Mouse (Mus musculus) MEL (cell line): ENCODE data around the gene Olfr10.

ENCODE experiments used
- CHD2 ChIP-seq: IDR thresholded peaks from 2 replicates; pipeline ENCODE4 v1.6.1; 2011; ENCODE audit warnings: low read length, improper control_type of control experiment
- CTCF ChIP-seq, 3 experiments: IDR thresholded peaks in 2 of 3; conservative IDR thresholded peaks in 1 of 3; 2 replicates each; pipeline ENCODE4 v1.5.1; 2011 to 2012; ENCODE audit warnings: low read length in 3 of 3, low read depth in 2 of 3, mild to moderate bottlenecking in 2 of 3, improper control_type of control experiment in 1 of 3, inconsistent platforms in 1 of 3, mixed read lengths in 1 of 3, moderate library complexity in 1 of 3; ENCODE audit not compliant: control insufficient read depth in 1 of 3, insufficient read depth in 1 of 3, poor library complexity in 1 of 3, severe bottlenecking in 1 of 3
- MAFK ChIP-seq: IDR thresholded peaks from 2 replicates; pipeline ENCODE4 v1.6.1; 2011; ENCODE audit warnings: low read depth, mild to moderate bottlenecking, low read length, improper control_type of control experiment, borderline replicate concordance
- POLR2A ChIP-seq, 2 experiments: IDR thresholded peaks; 2 replicates each; pipeline ENCODE4 v1.6.1; 2011 to 2012; ENCODE audit warnings: low read length in 2 of 2, mild to moderate bottlenecking in 2 of 2, control low read depth in 1 of 2, improper control_type of control experiment in 1 of 2, low read depth in 1 of 2, moderate library complexity in 1 of 2; ENCODE audit not compliant: control insufficient read depth in 1 of 2, insufficient read depth in 1 of 2, poor library complexity in 1 of 2
- ZC3H11A ChIP-seq: IDR thresholded peaks from 2 replicates; pipeline ENCODE4 v1.6.1; 2012; ENCODE audit warnings: low read depth, mild to moderate bottlenecking, inconsistent platforms, low read length, improper control_type of control experiment
- ZNF384 ChIP-seq: IDR thresholded peaks from 2 replicates; pipeline ENCODE4 v1.6.1; 2012; ENCODE audit warnings: low read depth, mild to moderate bottlenecking, inconsistent platforms, low read length, improper control_type of control experiment

DNA sequence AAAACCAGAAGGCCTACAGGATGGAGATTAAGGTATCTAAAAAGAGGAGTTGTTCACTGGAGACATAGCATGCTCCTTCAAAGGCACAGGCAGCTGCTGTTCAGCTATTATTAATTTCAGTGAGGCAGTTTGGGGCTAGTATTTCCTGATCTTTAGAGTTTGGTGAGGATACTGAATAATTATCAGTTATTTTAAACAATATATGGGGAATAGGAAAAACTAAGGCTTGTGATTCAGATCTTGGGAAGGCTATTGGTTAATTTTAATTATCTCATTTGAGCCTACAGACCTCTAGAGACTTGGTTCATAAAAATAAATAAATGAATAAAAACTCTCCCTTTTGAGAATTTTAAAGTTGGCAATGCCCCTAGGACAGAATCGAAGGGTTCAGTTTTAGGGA, 30.3 kb downstream of the Olfr10 start, which contains the start of gene Olfr1390:
- no peak for TF ChIP-seq ZNF384
- TF ChIP-seq MAFK = no peak
- TF ChIP-seq CTCF (IDR thresholded peaks at IDR 0.05 in 2 of 3, conservative IDR thresholded peaks at IDR 0.05 in 1 of 3; ENCODE audit: control insufficient read depth in 1 of 3, insufficient read depth in 1 of 3, low read depth in 2 of 3, low read length in 3 of 3, poor library complexity in 1 of 3, severe bottlenecking in 1 of 3) = no peak
- no peak for TF ChIP-seq POLR2A (IDR thresholded peaks at IDR 0.05; ENCODE audit: control insufficient read depth in 1 of 2, insufficient read depth in 1 of 2, low read depth in 1 of 2, low read length in 2 of 2, poor library complexity in 1 of 2)
- TF ChIP-seq CHD2 = no peak
- no peak for TF ChIP-seq ZC3H11A
